Mouse (Mus musculus): ENCODE data around the gene Ccdc117.
A peak's percentile ranks its signal among the peaks of the same experiment; 100 is the strongest.
"Not testable (repeated sequence)": the region's sequence is repeated elsewhere in the genome, so short reads cannot be mapped to it uniquely, and the experiment has no call there.

Gene Ccdc117

DNA sequence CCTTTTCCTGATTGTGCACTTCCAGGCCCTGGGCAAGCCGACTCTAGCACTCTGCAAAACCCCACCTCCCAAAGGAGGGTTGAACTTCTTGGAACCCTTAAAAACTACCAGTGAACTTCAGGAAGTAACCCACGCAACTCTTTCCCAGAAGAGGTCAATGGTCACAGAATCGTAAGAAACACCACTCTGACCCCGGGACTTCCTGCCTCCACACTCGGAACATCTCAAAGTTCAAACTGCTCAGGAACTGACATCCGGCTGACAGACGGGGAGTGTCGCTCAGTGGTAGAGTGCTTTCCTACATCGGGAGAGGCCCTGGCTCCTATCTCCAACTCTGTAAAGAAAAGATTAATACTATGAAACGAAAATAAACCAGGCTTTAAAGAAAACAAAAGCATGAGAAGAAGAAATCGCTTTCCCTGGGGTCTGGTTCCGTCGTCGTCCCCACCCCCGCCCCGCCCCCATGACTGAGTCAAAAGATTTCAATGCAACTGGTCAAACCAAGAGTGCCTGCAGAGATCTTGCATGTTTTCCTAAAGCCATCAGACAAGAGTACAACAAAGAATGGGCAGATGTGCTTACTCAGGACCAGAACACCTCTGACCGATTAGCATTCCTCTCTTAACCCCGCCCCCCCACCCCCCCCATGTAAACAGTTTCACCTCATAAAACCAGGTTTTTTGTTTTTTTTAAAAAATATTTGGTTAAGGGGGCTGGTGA, 36.0 kb downstream of the Ccdc117 start:
- peak; percentile 50 for DNase-seq

DNA sequence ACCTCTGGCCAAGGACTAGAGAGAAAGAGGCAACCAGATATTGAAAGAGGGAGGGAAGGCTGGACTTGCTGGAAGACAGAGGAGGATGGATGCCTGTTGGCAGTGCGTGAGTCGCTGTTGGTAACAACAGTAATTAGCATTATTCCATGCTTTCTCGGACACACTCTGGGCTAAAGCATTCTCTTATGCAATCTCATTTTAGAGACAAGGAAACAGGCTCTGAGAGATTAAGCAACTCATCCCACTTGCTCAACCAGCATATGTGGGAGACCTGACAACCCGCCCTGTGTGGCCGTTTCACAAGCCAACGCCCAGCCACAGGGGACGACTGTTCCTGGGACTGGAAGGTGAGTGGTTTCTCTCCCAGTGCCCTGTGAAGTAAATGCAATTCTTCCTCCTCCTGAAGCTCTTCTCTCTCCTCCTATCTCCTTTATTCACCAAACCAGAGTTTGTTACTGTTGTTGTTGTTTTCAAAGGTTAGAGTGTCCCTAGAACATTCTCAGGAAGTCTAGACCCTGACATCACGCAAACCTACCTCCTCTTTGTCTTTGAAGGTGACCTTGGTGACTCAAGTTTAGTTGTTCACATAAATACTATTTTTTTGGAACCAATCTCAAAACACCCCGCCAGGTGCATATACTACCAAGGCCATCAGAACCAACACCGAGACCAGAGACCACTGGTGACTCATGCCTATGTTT, 39.5 kb downstream of the Ccdc117 start:
- DNase-seq: peak; percentile 55

DNA sequence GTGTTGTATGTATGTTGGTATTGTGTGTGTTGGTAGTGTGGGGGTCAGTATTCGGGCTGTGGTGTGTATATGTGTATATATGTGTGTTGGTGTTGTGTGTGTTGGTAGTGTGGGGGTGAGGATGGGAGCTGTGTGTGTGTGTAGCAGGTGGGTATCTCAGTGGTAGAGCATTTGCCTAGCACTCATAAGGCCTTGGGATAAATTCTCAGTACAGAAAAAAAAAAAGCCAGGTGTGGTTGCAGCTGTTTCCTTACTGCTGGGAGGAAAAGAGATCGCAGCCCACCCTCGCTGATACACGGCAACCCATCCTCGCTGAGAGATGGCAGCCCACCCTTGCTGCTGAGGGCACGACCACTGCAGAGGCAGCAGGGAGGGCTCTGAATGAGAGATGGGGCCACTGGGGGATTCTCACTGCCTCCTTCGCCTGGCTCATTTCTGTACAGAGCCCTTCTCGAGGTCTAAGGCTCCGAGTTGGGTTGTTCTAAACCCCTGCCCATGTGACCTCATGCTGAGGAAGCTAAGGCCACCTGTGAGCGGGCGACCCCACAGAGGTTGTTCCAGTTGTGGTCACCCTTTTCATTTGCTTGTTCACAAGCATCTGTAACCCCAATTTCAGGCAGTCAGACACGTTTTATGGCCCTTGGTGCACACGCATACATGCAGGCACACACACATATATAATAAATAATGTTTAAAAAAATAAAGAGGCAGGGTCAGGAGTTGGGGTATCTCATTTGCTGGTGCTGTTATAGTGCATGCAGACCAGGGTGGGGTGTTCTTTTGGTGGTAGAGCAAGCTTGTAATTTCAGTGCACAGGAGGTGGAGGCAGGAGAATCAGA, 40.9 kb downstream of the Ccdc117 start:
- no peak for DNase-seq

DNA sequence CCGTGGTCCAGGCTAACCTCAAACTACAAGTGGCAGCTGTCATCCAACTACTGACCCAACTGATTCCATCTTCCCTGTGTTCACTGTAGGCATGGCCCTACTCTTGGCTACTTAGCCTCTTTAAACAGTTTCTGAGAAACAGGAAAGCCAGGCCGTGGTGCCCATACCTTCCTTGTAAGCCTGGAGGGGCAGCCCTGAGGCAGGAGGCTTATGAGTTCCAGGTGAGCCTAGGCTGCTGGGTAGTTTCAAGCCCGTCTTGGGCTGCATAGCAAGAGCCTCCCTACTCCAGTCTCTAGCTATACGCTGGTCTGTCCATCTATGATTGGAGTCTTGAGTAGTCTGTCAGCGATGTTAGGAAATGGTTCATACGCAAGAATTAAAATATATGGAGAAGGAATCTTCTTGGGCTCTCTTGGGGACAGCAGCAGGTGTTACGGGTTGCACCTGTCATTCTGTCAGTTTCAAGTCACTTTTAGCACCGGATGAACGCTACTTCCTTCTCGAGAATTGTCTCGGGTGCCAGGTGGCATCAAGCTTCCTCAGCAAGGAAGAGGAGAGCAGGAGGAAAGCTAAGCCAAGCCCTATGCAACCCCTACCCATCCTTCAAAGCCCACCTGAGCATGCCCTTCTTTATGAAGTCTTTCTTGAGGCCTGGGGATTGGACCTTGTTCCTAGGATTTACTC, 41.9 kb downstream of the Ccdc117 start:
- DNase-seq: no peak

DNA sequence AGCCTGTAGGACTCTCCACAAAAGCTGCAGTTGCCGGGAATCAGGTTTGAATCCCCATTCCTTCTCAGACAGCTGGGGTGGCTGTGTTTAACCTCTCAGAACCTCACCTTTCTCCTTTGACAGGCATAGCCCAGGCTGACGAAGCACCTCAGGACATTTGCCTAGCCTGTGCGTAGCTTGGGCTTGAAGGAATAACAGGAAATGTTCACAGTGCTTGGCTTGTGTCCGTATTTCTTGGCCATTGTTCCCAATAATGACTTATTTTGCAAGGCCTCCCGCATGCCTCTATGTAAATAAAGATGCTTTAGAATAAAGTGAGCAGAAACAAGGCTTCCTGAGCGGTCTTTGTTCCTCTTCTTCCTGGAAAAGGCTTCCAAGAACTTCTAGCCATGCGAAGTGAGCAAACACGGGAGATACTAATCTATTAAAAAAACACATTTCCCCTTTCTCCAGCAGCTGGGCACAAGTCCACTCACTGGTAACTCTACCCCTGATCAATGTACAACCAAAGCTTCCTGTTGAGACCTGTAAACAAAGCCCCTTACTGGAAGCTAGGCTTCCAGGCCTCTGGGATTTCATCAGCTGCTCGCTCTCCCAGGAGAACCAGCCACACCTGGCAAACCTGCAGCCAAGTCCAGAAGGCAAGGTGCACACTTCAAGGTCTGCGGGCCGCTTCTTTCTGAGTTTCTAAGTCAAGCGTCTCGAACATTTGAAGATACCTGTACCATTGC, 42.9 kb downstream of the Ccdc117 start:
- no peak for DNase-seq

DNA sequence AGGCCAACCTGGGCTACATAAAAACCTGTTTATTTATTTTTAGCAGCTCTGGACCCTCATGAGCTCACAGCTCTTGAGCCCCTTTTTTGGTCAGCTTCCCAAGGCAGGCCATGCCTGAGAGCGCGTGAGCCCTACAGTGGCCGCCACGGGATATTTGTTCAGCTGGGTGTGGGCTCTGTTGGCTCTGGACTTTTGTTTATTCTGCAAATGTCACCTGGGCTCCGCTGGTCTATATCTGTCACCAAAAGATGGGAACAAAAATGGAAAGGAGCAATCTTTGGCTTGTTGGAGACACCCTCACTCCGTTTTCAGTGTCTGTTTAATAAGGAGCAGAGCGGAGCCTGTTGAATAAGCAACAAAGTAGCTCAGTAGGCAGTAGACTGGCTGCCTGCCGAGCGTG, 43.6 kb downstream of the Ccdc117 start:
- DNase-seq: no peak

DNA sequence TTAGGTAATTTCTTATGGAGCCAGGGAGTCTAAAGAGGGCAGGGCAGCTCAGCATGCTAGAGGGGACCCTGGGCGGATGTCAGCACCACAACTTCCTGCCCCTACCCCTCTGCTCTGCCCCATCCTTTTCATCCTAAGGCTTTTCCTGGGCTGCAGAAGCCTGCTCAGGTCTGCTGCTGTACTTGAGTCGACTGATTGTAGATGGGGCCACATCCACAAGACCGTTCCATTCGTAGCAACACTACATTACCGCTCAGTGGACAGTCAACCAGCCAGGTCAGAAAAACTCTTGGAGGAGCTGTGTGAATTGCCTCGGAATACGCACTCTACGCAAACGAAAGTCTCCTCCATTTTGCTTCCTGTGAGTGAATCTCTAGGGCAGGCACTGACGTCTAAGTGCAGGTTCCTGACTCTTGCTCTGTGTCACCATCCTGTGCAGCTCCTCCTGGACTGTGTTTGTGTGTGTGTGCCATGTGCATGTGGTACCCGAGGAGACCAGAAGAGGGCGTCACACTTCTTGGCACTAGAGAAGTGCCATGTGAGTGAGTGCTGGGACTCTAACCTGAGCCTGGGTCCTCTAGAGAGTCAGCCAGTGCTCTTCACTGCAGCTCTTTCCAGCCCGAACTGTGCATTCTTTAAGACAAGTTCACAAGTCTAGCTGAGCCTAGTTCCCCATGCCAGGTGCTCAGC, 45.3 kb downstream of the Ccdc117 start:
- DNase-seq: no peak

GRCm38 (mm10) chr11:5495906-5496305, 46.1 kb downstream of the Ccdc117 start:
- no peak for DNase-seq

DNA sequence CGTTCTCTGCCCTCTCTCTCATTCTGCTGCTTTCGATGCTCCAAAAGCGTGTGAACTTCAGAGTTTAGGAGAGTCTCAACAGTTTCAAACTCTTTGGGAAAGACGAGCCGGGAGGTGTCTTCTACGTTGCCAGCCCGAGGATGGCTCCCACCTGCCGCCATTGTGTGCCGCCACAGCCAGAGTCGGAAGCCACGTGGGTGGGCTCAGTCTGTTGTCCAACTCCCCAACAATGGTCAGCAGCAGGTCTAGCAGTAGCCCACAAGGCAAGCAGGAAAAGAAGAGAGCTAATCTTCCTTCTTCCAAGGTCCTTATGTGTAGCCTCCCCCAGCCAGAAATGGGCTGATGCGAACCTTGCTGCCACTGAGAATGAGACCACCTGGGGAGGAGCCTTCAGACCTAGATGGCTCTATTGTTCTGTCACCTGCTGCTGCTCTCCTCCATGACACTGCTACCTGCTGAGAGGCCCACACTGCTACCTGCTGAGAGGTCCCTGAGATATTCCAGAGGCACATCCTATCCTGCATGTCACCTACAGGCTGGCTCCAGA, 46.6 kb downstream of the Ccdc117 start:
- no peak for DNase-seq

- no peak for DNase-seq
These were observed 48.1 kb downstream of the Ccdc117 start for GRCm38 (mm10) chr11:5493869-5494268.

DNA sequence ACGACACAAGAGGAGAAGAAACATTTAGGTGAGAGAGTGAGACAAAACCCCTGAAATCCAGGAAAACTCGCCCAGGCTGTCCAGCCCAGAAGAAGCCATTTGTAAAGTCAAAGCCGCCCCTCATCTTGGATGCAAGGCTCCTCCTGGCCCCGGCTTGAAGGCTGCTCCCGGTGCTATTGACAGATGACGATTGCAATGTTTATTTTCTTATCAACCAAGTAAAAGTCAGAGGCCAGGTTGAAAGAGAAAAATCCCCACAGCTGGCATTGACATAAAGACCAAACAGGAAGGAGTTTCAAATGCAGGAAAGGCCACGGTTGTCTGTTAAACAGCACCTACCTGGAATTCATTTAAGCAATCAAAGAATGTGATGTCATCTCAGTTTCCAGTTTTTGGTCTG, 50.1 kb downstream of the Ccdc117 start:
- no peak for DNase-seq

DNA sequence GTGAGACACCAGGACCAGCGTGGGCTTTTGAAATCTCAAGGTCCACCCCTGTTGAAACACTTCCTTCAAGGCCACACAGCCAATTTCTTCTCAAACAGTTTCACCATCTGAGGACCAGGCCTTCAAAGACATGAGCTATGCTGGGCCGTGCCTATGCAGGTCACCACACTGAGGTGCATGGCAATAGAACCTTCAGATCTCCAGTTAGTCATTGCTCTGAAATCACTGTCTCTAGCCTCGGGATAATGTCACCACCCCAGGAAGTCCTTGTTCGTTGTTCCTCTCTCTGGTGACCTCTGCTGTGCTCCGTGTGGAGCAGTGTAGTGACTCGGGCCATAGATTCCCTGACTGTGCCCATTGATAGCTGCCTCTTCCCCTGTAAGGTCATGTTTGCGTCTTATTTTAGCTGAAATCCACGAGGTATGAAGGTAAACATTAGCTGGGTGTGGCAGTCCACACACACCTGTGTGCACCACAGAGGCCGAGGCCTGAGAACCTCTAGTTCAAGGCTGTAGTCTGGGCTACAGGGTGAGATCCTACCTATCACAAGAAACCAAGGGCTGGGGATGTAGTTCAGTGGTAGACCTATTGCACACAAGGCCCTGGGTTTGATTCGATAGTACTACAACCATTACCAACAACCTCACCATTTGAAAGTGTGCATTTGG, 50.9 kb downstream of the Ccdc117 start:
- DNase-seq: no peak

GRCm38 (mm10) chr11:5489433-5489832, 52.6 kb downstream of the Ccdc117 start:
- not testable (repeated sequence) for DNase-seq

GRCm38 (mm10) chr11:5485193-5486011, 56.6 kb downstream of the Ccdc117 start:
- DNase-seq: peak; percentile 90

GRCm38 (mm10) chr11:5482581-5482980, 59.4 kb downstream of the Ccdc117 start:
- DNase-seq: no peak
